Mouse (Mus musculus) kidney, postnatal 14 days (tissue): ENCODE results near the gene Cbarp.

Experiments
- DNase-seq: peaks from one replicate; pipeline ENCODE4 v3.0.0; 2022; ENCODE audit warnings: mixed read lengths

Gene Cbarp

DNA sequence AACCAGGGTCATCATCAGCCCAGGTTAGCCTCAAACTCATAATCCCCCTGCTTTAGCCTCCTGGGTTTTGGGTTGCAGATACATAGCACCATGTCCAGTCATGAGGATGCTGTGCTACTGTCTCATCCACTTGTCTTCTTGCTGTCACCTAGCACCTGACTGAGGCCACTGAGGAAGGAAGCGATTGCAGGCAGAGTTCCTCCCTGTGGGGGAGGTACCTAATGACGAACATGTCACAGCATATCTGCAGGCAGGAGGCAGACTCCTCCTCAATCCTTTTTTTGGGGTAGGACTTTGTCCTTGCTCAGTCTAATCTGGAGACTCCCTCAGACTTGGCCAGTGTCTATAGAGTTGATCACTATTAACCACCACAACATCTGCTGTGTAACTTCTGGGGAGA lies 19.0 kb downstream of the Cbarp start:
- DNase-seq, result no peak

DNA sequence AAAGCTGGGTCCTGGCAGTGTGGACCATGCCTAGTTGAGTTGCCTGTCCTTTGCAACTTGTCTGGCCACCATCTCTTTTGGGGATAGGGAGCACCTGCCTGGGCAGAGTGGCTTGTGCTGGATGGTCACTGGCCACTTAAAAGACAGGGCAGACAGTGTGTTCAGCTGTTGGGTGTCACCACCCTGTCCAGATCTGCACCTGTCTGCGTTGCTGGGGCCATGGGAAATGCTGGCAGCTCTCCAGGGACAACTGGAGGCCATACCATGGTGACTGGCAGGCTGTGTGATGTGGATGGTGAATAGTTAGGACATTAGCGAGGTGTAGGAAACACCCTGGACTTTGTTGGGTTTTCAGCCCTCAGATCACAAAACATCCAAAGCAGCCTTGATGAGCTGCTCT lies 20.5 kb downstream of the Cbarp start:
- no peak for DNase-seq

DNA sequence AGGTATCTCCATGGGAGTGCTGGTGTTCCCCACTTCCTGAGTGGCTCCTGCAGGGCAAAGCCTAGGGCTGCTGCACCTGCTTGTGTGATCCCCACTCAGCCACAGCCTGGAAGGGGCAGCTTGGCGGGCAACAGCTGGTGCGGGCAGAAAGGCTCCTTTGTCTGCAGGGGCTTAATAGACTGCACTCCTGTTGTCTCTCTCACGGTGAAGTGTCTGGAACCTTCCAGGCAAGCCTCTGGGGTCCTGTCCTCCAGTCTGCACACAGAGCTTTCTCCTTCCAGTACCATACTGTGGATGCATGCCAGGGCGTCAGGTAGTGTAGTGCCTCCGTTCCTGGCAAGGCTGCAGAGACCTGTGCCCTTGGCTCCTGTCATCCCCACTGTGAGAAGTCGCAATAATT lies 22.1 kb downstream of the Cbarp start:
- DNase-seq, result no peak

- no peak for DNase-seq
Measured at GRCm38 (mm10) chr10:80117736-80118135, 22.9 kb downstream of the Cbarp start.

DNA sequence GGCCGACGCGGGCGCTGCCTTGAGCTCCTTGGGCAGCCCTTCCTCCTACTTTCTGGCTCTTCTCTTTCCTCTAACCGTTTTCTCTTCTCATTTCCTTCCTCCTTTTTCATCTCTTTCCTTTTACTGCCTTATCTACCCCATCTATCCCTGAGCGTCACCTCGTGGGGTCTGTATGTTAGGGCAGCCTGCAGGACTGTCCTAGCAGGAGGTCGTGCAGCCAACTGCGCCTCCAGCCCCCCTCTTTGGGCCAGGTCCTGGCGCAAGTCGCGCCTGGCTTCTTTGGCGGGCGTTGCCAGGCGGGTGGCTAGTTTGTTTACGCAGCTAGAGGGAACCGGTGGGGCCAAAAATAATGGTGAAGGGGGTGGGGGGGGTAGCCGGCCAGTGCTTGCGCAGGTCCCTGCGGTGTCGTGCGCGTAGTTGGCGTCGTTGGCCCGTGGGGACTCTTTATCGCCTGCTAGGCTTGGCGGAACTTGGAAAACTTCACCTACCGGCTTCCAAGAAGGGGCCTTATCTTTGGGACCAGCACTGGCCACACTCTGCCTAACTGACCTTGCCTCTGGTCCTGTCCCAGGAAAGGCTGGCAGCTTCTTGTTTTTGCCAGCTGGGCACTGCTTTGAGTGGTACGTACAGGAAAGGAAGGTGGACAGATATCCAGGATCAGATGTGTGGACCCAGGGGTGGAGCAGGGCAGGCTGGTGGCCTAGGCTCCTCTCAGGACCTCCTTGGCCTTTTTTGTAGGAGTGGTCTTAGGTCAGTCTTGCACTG lies 23.5 kb downstream of the Cbarp start:
- no peak for DNase-seq

- no peak for DNase-seq
Measured at GRCm38 (mm10) chr10:80116563-80116926, 24.1 kb downstream of the Cbarp start.

GRCm38 (mm10) chr10:80115944-80116335 lies 24.7 kb downstream of the Cbarp start:
- DNase-seq, result no peak

- peak; percentile 100 for DNase-seq
Measured at GRCm38 (mm10) chr10:80115290-80115943, 25.2 kb downstream of the Cbarp start, which contains the start of gene Stk11. Stk11 (plus strand) TSS chr10:80115803.

GRCm38 (mm10) chr10:80114341-80115284 lies 26.0 kb downstream of the Cbarp start:
- DNase-seq, result peak; percentile 94

DNA sequence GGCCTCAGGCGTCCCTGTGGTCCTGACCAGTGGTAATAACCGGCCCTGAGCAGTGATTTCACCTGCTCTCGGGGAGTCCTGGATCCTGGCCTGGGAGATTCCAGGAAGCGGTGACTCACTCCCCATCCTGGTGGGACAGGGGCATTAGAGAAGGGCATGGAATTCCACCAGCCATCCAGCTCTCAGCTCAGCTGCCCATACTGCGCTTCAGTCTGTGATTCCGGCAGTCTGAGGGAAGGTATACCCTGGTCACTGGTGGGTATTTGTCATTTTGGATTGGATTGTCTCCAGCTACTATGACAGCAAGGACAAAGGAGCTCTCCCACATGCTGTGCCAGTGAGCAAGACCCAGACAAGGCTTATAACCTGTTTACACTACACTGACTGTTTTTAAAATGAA lies 33.0 kb downstream of the Cbarp start:
- peak; percentile 41 for DNase-seq

- DNase-seq, result no peak
Measured at GRCm38 (mm10) chr10:80105926-80106325, 34.7 kb downstream of the Cbarp start.

DNA sequence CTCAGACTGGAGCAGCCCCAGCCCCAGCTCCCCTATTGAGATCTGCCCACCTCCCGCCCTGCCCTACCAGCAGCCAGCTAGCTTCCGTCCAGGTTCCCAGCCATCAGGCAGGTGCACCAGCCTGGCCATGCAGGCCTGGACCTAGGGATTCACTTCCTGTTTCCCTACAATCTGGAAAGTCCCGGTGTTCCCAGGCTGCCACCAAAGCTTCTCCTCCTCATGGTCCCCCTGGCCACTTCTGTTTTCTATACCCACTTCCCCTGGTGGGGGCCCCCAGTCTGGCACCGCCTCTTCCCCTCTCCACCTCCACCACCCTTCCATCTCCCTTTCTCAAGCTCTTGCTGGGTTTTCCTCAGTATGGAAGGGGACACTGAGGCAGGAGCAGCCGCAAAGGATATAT lies 35.2 kb downstream of the Cbarp start, which contains the start of gene Sbno2:
TSS of gene Sbno2 (minus strand) at position 112 of the 400 bp plus-strand sequence.
- DNase-seq, result no peak

DNA sequence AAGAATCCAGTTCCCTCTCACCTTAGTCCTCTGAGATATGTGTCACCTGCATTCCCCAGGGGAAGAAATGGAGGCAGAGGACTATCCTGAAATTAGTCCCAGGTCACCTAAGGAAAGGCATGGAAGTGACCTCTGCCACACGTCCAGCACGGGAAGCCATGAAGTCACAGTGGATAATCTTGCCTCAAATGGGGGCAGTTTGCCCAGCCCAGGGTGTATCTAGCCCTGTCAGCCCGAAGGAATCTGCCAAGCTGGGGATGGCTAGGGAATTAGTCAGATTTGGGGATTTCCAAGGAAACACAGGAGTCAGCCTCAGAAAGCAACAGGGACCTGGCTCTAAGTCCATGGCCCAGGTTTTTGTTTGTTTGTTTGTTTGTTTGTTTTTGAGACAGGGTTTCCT lies 36.5 kb downstream of the Cbarp start:
- DNase-seq, result no peak

- no peak for DNase-seq
Measured at GRCm38 (mm10) chr10:80103032-80103431, 37.6 kb downstream of the Cbarp start.

GRCm38 (mm10) chr10:80102216-80102915 lies 38.3 kb downstream of the Cbarp start:
- DNase-seq, result peak; percentile 93

GRCm38 (mm10) chr10:80100982-80101381 lies 39.7 kb downstream of the Cbarp start:
- peak; percentile 63 for DNase-seq

GRCm38 (mm10) chr10:80098630-80099029 lies 42.0 kb downstream of the Cbarp start:
- DNase-seq, result peak; percentile 32

GRCm38 (mm10) chr10:80097275-80097674 lies 43.4 kb downstream of the Cbarp start:
- peak; percentile 48 for DNase-seq

DNA sequence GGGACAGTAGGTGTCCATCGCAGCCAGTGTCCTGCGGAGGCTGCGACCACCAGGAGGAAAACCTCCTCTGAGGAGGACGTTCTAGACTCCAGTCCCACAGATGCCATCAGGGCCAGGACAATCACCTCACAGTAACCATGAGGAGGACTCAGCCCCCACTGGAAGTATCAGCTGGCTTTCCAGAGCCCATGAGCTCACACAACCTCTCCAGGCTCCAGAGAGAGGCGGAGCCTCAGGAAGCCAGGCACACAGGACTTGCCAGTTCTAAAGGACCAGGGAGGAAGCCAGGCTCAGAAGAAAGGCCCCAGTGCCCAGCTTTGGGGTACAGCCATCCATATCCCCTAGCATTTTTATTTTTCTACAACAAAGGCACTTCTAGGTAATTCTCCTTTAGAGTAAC lies 45.1 kb downstream of the Cbarp start:
- DNase-seq, result peak; percentile 49

- peak; percentile 67 for DNase-seq
Measured at GRCm38 (mm10) chr10:80094684-80095083, 46.0 kb downstream of the Cbarp start.

- DNase-seq, result no peak
Measured at GRCm38 (mm10) chr10:80094085-80094484, 46.5 kb downstream of the Cbarp start.

DNA sequence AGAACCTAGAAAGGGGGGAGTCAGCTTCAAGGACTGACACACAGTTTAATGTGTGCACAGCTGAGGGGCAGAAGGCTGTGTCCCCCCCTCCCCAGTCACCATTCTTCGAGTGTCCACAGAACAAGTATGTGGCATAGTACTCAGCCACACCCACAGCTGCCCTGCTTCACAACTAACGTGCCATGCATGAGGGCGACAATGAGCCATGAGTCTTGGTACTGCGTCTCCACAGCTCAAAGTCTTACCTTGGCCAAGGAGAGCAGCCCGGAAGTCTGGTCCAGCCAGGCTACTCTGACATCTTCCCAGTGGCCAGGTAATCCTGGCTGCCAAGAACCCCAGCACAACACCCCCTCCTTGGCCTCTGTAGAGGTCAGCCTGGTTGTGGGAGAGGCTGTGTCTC lies 47.9 kb downstream of the Cbarp start:
- no peak for DNase-seq

- no peak for DNase-seq
Measured at GRCm38 (mm10) chr10:80091527-80091926, 49.1 kb downstream of the Cbarp start.
